Mouse (Mus musculus) kidney, embryonic 15.5 days (tissue): ENCODE measurements around the gene Catip. TPM values are rescaled to one million over a fixed set of nuclear protein-coding genes. Genes with fewer than 3 reads are reported as not detected.
"Not testable (repeated sequence)": the region's sequence is repeated elsewhere in the genome, so short reads cannot be mapped to it uniquely, and the experiment has no call there.

ENCODE experiments used
- ATAC-seq: fragments of 200-750 bp; cut with Nextera tagmentation; replicated peaks from 2 replicates; pipeline ENCODE4 v1.8.0; 2017; ENCODE audit warnings: moderate TSS enrichment; ENCODE audit not compliant: low FRiP score
- H3K27ac ChIP-seq: fragments of 300-500 bp; sonication (generic); 2 replicates; pipeline ENCODE4 v1.5.1; 2015; ENCODE audit warnings: mild to moderate bottlenecking, inconsistent platforms
- H3K27me3 ChIP-seq: fragments of 300-500 bp; sonication (generic); 2 replicates; pipeline ENCODE4 v1.6.1; 2015; ENCODE audit warnings: inconsistent platforms
- H3K36me3 ChIP-seq: fragments of 300-500 bp; sonication (generic); 2 replicates; pipeline ENCODE4 v1.6.1; 2015; ENCODE audit warnings: inconsistent platforms
- H3K4me1 ChIP-seq: fragments of 300-500 bp; sonication (generic); 2 replicates; pipeline ENCODE4 v1.6.1; 2015; ENCODE audit warnings: inconsistent platforms
- H3K4me2 ChIP-seq: fragments of 300-500 bp; sonication (generic); 2 replicates; pipeline ENCODE4 v1.6.1; 2015; ENCODE audit warnings: moderate library complexity, mild to moderate bottlenecking, inconsistent platforms
- H3K4me3 ChIP-seq: fragments of 300-500 bp; sonication (generic); replicated peaks from 2 replicates; pipeline ENCODE4 v1.5.1; 2015; ENCODE audit warnings: mild to moderate bottlenecking, inconsistent platforms
- H3K9ac ChIP-seq: fragments of 300-500 bp; sonication (generic); 2 replicates; pipeline ENCODE4 v1.6.1; 2015; ENCODE audit warnings: mild to moderate bottlenecking, inconsistent platforms
- H3K9me3 ChIP-seq: fragments of 300-500 bp; sonication (generic); replicated peaks from 2 replicates; pipeline ENCODE4 v1.6.1; 2016; ENCODE audit warnings: inconsistent platforms
- WGBS: fragments of 180-500 bp; shearing (Covaris S2); methylation state at CpG from one replicate; pipeline ENCODE4 v1.1.7; 2015; ENCODE audit warnings: mixed read lengths; 5-methylcytosine and 5-hydroxymethylcytosine counted together
- polyA plus RNA-seq: library from polyadenylated mRNA; unstranded; fragments of >200 nt; fragmentation: Nextera tagmentation; extraction: Ambion mirVana; gene quantifications from 2 replicates; pipeline ENCODE4 v1.2.1, GENCODE M21; 2015

Gene Catip
- polyA plus RNA-seq, 1 experiment from 2014 or later: 0.82 TPM

DNA sequence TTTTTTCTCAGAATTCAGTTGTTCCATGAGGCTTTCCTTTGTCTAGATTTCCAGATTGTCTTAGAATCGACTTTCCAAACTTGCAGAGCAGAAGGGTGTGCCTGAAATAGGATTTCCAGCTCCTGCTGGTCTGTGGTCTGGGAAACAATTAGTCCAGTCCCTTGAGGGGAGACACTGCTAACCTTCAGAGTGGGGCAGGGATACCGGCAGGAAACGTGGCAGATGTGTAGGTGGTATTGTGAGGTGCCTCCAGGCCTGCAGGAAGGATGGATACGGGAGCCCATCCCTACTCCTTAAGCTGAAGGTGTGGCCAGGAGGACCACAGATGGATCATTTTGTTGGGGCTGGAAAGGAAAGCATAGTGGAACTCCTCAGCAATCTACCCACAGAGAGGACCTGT, 26.9 kb upstream of the Catip start:
- Histone ChIP-seq H3K4me1 (peaks cover 54% of the 10 kb centered on the region), H3K36me3 (no peaks in the 10 kb centered on the region), H3K27ac (no peak overlapping the region), H3K4me2 (no peak overlapping the region), H3K4me3 (no peak overlapping the region), H3K27me3 (no peaks in the 10 kb centered on the region), H3K9me3 (no peaks in the 10 kb centered on the region), H3K9ac (no peak overlapping the region)
- no peak for ATAC-seq
- 65% methylated on average over 4 of the region's 4 CpGs for WGBS

DNA sequence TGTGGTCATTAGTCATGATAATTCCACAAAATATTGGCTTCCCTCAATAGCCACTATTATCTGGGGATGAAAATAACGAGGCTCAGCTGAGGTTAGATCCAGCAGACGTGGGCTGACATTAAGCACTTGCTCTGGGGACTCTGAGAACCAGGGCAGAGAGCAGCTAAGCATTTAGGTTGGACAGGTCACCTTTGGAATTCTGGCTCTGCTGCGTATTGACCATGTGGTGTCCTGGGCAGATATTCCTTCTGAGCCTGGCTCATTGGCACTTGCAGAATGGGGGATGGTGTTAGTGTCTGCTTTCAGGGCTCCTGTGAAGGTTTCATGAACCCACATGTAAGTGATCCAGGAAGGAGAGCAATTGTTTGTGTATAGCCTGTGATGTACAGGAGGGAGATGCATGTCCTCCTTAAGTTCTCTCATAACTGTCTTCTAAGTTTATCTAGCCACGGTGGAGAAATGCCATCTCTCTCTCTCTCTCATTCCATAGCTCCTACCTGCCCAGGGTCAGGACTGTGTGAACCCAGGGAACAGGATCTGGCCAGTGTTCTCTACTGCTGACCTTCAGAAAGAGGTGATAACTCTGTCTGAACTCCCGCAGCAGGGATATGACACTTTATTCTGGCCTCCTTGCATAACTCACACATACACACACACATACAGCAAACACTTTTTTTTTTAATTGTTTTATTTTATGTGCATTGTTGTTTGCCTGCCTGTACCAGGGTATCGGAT, 26.3 kb upstream of the Catip start:
- H3K4me1 ChIP-seq: peaks cover 50% of the 10 kb centered on the region
- no peak overlapping the region for H3K4me2 ChIP-seq
- ATAC-seq: no peak
- H3K27me3 ChIP-seq: no peaks in the 10 kb centered on the region
- no peaks in the 10 kb centered on the region for H3K36me3 ChIP-seq
- no peak overlapping the region for H3K4me3 ChIP-seq
- H3K27ac ChIP-seq: no peak overlapping the region
- WGBS: 76% methylated on average over 6 of the region's 6 CpGs
- H3K9me3 ChIP-seq: no peaks in the 10 kb centered on the region
- no peak overlapping the region for H3K9ac ChIP-seq

DNA sequence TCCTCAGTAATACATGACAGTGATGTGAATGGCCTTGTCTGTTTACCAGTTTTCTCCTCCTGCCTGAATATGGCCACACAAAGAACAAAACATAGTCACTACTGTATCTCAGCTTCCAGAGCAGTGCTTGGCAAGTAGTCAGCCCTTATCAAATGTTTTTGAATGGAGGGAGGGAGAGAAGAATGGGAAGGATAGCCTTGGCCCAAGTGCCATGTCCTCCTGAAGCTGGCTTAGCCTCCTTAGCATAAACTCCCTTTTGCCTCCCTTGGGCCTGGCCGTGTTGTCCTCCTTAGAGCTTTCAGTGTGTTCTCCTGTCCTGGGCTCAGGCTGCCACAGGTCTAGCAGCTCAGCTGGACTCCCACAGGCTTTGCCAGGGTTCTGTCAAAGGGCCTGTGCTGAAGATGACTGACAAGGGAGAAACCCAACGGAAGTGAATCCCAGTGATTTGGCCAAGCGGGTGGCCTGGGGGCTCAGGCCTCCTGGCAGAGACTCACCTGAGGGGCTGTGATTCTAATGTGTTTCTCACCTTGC, 24.6 kb upstream of the Catip start:
- 85% methylated on average over 3 of the region's 3 CpGs for WGBS
- ATAC-seq: no peak
- H3K27me3 ChIP-seq: no peaks in the 10 kb centered on the region

DNA sequence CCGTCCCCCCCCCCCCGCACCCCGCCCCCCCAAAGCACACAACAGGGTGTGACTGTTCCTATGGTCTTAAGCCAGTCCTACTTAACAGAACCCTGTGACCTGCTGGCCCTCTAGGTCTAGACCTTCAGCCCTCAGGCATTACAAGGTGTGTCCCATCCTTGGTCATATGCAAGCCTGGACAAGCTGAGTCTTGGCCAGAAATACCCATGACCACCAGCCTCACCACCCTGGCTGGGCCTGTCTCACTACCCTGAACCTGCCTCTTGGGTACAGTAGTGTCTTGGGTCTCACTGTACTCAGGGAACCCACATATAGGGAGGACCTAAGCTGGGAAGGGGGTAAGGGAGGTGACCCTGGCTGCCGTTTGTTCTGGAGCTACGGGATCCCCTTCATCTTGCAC, 23.9 kb upstream of the Catip start:
- H3K4me2 ChIP-seq: no peak overlapping the region
- no peak overlapping the region for H3K27ac ChIP-seq
- no peaks in the 10 kb centered on the region for H3K9me3 ChIP-seq
- H3K4me3 ChIP-seq: no peak overlapping the region
- no peak for ATAC-seq
- no peaks in the 10 kb centered on the region for H3K27me3 ChIP-seq
- WGBS: 75% methylated on average over 5 of the region's 5 CpGs
- no peak overlapping the region for H3K9ac ChIP-seq
- peaks cover 42% of the 10 kb centered on the region for H3K4me1 ChIP-seq
- H3K36me3 ChIP-seq: no peaks in the 10 kb centered on the region

More for the DNA sequence above, 24.6 kb upstream of the Catip start:
- Histone ChIP-seq H3K9ac (no peak overlapping the region), H3K27ac (no peak overlapping the region), H3K4me1 (peaks cover 40% of the 10 kb centered on the region), H3K36me3 (no peaks in the 10 kb centered on the region), H3K4me3 (no peak overlapping the region), H3K4me2 (no peak overlapping the region), H3K9me3 (no peaks in the 10 kb centered on the region)

DNA sequence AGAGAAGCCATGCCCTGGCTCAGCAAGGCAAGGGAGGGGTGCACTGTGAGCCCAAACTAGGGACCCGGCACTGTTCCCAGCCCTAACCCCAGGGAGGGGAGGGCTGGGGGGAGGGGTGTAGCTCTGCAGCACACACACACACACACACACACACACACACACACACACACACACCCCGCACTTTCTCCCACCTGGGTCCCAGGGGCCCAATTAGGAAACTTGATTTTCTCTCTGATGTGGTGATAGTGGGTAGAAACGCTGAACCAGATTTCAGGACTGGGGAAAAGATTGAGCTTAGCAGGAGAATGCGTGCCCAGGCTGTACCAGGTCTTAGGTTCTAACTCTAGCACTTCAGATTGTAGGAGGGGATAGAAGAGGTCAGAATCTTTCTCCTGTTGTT, 23.3 kb upstream of the Catip start:
- Histone ChIP-seq H3K4me3 (no peak overlapping the region), H3K9me3 (no peaks in the 10 kb centered on the region), H3K36me3 (no peaks in the 10 kb centered on the region), H3K27ac (no peak overlapping the region), H3K4me2 (no peak overlapping the region), H3K4me1 (peaks cover 42% of the 10 kb centered on the region), H3K27me3 (no peaks in the 10 kb centered on the region), H3K9ac (no peak overlapping the region)
- ATAC-seq: no peak
- 62% methylated on average over 4 of the region's 4 CpGs for WGBS

DNA sequence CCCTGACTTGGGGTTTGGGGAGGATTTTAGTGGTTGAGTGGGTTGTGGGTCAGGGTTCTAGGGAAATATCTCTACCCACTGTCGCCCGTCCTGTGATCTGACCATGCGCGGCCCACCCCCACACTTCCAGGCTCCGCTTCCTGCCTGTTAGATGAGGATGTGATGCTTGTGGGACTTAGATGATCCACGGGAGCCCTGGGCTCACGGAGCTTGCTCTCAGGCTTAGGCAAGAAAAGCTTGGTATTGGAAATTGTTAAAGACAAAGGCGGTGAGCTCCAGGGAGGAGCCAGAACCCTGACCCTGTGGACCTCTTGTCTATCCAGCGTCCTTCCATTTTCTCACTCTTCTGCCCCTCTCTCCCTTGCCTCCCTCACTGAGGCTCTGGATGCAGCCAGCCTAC, 22.0 kb upstream of the Catip start:
- 80% methylated on average over 9 of the region's 9 CpGs for WGBS
- no peak overlapping the region for H3K9ac ChIP-seq
- no peak overlapping the region for H3K27ac ChIP-seq
- no peak overlapping the region for H3K4me2 ChIP-seq
- no peaks in the 10 kb centered on the region for H3K9me3 ChIP-seq
- H3K4me1 ChIP-seq: peaks cover 42% of the 10 kb centered on the region
- no peaks in the 10 kb centered on the region for H3K27me3 ChIP-seq
- H3K4me3 ChIP-seq: no peak overlapping the region
- no peaks in the 10 kb centered on the region for H3K36me3 ChIP-seq
- ATAC-seq: no peak

DNA sequence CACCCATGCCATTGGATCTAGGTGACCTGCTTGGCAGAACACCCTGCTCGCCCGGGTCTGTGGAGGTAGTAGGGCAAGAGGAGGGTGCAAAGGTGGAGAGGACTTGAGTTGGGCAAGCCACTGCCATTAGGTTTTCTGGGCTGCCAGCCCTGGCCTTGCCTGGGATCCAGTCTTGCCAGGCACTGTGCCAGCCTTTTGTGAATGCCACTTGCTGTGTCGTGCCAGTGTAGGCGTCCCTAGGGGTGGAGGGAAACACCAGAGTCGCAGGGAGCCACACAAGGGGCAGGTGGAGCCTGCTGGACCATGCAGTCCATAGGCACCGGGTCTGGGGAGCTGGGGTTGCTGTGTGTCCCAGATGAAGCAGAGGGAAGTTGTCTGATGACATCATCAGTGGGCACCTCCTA, 21.5 kb upstream of the Catip start:
- Histone ChIP-seq H3K36me3 (no peaks in the 10 kb centered on the region), H3K4me1 (peaks cover 38% of the 10 kb centered on the region), H3K9me3 (no peaks in the 10 kb centered on the region), H3K9ac (no peak overlapping the region), H3K27ac (no peak overlapping the region), H3K27me3 (no peaks in the 10 kb centered on the region), H3K4me2 (no peak overlapping the region), H3K4me3 (no peak overlapping the region)
- 0 out of 2 replicates have a peak, but pooled peaks have one; percentile 4 for ATAC-seq
- 96% methylated on average over 6 of the region's 6 CpGs for WGBS

DNA sequence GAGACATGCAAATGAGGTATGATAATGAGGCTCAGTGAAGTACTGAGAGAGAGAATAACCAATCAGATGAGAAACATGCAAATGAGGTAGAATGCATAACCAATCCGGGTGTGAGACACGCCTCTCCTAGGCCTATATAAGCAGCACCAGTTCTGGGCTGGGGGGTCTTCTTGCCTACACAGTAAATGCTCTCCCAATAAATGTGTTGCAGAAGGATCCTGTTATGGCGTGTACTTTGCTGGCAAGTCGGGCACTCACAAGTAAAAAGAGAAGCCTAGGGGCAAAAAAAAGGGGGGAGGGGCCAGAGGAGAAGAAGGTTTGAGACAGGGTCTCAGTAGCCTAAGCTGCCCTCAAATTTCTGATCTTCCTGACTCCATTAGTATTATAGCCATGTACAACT, 20.9 kb upstream of the Catip start:
- H3K27ac ChIP-seq, H3K27me3 ChIP-seq, ATAC-seq, H3K36me3 ChIP-seq, H3K9me3 ChIP-seq, H3K4me2 ChIP-seq, H3K4me3 ChIP-seq, H3K9ac ChIP-seq: not testable (repeated sequence)
- WGBS: 86% methylated on average over 4 of the region's 4 CpGs
- peaks cover 36% of the 10 kb centered on the region for H3K4me1 ChIP-seq

DNA sequence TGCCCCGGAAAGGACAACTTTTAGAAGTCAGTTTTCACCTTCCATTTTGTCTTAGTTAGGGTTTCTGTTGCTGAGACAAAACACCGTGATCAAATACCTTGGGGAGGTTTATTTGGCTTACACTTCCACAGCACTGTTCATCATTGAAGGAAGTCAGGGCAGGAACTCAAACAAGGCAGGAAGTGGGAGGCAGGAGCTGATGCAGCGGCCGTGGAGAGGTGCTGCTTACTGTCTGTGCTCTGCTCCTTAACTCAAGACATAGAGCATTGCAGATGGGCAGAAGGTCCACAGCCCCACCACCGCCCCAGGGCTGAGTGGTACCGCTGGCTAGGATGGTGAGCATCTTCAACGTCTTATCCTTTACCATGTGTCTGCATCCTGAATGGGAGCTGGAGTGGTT, 20.0 kb upstream of the Catip start:
- 0 out of 2 replicates have a peak overlapping the region, but pooled peaks have one; percentile 27 for H3K27ac ChIP-seq
- H3K4me2 ChIP-seq: no peak overlapping the region
- 75% methylated on average over 7 of the region's 7 CpGs for WGBS
- H3K36me3 ChIP-seq: no peaks in the 10 kb centered on the region
- H3K4me3 ChIP-seq: no peak overlapping the region
- peaks cover 36% of the 10 kb centered on the region for H3K4me1 ChIP-seq
- H3K27me3 ChIP-seq: no peaks in the 10 kb centered on the region
- H3K9me3 ChIP-seq: no peaks in the 10 kb centered on the region
- ATAC-seq: no peak
- no peak overlapping the region for H3K9ac ChIP-seq

DNA sequence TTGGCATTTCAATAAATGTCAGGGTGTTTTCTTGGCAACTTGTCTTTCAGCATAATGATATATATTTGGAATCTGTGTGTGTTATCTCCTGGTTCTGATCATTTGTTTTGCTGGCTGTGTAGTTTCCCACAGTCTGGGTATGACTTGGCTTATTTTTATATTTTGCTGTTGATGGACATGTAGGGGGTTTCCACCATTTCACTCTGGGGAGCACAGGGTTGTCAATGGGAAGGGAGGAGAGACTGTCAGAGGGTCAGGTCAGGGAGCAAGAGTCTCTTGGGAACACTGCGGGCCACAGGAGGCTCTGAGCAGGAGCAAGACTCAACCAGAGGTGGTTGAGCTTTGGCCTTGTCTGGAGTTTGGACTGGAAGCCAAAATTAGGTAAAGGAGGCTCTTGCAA, 19.6 kb upstream of the Catip start:
- Histone ChIP-seq H3K36me3 (no peaks in the 10 kb centered on the region), H3K27me3 (no peaks in the 10 kb centered on the region), H3K4me1 (peaks cover 36% of the 10 kb centered on the region), H3K27ac (peak overlapping the region; percentile 90), H3K4me3 (no peak overlapping the region), H3K9ac (no peak overlapping the region), H3K9me3 (no peaks in the 10 kb centered on the region), H3K4me2 (no peak overlapping the region)
- no peak for ATAC-seq
- 65% methylated on average over 1 of the region's 1 CpGs for WGBS

DNA sequence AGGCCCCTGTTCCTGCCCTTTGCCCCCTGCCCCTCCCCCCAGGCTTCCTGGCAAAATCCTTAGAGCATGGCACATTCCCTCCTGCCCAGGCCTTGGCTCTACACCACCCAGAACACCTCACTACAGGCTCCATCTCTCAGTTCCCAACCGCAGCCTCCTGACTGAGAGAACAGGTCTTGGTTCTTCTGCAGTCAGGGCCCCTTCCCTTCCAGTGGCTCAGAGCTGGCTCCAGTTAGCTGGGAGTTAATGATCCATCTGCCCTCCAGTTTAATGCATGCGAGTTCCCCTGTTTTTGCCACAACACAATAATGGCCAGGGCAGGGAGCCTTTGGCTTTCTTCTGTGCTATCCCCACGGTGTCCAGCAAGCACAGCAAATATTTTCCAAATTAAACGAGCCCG, 18.7 kb upstream of the Catip start:
- 47% methylated on average over 5 of the region's 5 CpGs for WGBS
- Histone ChIP-seq H3K27me3 (no peaks in the 10 kb centered on the region), H3K27ac (peak overlapping the region; percentile 90), H3K4me3 (no peak overlapping the region), H3K36me3 (no peaks in the 10 kb centered on the region), H3K9ac (no peak overlapping the region), H3K9me3 (no peaks in the 10 kb centered on the region), H3K4me2 (peak overlapping the region; percentile 12; the same call in 1 of the 2 replicates), H3K4me1 (peaks cover 36% of the 10 kb centered on the region)
- ATAC-seq: peak; percentile 85

DNA sequence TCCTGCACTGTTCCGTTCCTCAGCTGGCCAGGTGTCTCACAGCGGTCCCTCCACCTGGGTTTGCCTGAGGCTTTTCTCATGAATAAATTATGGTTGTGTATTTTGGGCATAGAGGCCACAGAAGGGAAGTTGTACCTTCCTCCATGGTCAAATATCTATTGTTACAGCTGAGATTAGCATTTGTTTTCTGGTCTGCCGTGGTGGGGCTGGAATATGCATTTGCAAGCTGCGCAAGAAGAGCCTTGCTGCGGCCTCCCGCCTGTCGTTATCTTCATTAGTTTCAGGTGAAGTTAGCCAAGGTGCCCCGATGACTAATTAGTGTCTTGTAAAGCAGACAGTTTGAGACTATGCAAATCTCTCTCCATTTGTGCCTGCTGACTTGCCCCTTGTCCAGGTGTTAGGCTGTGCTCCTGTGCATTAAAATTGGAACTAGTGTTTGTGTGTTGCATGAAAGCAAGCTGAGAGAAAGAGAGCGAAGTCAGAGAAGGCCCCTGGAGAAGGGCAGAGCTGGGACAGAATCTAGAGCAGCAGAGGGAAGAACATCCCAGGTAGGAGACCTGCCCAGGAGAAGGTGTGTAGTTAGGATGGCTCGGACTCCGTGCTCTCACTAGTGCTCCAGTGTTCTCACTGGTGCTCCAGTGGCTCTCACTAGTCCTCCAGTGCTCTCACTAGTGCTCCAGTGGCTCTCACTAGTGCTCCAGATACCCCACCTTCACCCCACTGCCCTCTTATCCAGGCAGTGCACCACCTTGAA, 17.6 kb upstream of the Catip start:
- ATAC-seq: no peak
- H3K9me3 ChIP-seq: no peaks in the 10 kb centered on the region
- H3K36me3 ChIP-seq: peaks cover 8% of the 10 kb centered on the region
- no peak overlapping the region for H3K4me2 ChIP-seq
- H3K27ac ChIP-seq: peak overlapping the region; percentile 90
- H3K27me3 ChIP-seq: no peaks in the 10 kb centered on the region
- WGBS: 79% methylated on average over 11 of the region's 11 CpGs
- H3K4me1 ChIP-seq: peaks cover 36% of the 10 kb centered on the region
- no peak overlapping the region for H3K4me3 ChIP-seq
- no peak overlapping the region for H3K9ac ChIP-seq
